Mouse (Mus musculus) spleen, embryonic (tissue): ENCODE data around the gene Sh3d21.
"Not testable (repeated sequence)": the region's sequence is repeated elsewhere in the genome, so short reads cannot be mapped to it uniquely, and the experiment has no call there.

Experiments
- CTCF ChIA-PET: fragments of 350-600 bp; sonication (Branson Sonifier 250); formaldehyde crosslinking; loops from one replicate; lab custom pipeline; 2022; lab: Charles Lee

Gene Sh3d21

DNA sequence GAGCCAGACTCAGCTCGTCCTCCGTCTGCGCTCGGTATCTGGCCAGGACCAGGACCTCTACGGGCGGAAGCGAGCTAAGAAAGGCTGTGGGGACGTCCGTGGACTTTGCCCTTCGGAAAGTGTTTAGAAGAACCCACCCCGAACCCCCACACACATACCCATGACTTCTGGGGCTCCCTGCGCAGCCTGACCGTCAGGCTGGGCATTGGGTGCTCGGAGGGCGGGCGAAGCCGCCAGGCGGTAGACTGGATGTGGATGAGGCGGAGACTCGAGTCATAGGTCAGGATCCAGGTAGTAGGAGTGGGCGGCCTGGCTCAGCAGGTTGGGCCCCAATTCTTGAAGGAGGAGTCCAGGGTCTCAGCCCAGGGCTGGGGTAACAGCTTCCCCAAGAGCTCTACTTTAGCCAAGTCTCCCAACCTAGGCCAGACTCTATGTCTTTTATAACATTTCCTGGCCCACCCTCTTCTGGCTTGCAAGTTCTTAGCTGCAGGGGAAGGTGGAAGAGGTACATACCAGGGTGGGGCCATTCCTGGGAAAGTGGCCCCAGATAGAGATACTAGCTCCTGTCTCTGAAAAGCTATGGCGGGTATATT lies at the start of gene Sh3d21:
Gene Sh3d21 (minus strand): TSS at position 425 of the 593 bp plus-strand sequence.
- CTCF ChIA-PET: interaction anchor here (0.6 to 1.0 kb wide), 3 partner anchors 20 to 391 kb away, joined by 3 to 7 read pairs (median 4); no protein-coding TSS in a partner anchor

GRCm38 (mm10) chr4:126207081-126207480 lies 43.8 kb upstream of the Sh3d21 start:
- CTCF ChIA-PET: no interaction called here

DNA sequence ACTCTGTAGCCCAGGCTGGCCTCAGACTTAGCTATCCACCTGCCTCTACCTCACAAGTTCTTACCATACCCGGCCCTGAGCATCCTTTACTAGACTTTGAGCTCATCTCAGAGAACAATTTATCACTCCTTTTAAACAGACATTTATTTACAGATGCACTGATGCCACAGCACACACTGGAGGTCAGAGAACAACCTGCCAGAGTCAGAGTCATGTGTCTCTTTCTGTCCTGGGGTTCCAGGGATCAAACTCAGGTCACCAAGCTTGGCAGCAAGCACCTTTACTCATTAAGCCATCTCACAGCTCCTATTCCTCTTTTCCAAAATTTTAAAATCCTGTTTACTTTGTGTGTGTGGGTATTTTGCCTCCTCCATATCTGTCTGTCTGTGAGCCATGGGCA lies 42.1 kb upstream of the Sh3d21 start:
- CTCF ChIA-PET: interaction anchor here (0.9 kb wide), 1 partner anchor 24 kb away, joined by 3 read pairs; no protein-coding TSS in a partner anchor

GRCm38 (mm10) chr4:126204661-126205230 lies 41.5 kb upstream of the Sh3d21 start:
- CTCF ChIA-PET: interaction anchor here (0.9 kb wide), 1 partner anchor 23 kb away, joined by 3 read pairs; no protein-coding TSS in a partner anchor

GRCm38 (mm10) chr4:126204016-126204415 lies 40.7 kb upstream of the Sh3d21 start:
- CTCF ChIA-PET: interaction anchor here (0.6 to 1.1 kb wide), 3 partner anchors 41 to 142 kb away, joined by 3 read pairs; partner anchors contain the start of gene Sh3d21

DNA sequence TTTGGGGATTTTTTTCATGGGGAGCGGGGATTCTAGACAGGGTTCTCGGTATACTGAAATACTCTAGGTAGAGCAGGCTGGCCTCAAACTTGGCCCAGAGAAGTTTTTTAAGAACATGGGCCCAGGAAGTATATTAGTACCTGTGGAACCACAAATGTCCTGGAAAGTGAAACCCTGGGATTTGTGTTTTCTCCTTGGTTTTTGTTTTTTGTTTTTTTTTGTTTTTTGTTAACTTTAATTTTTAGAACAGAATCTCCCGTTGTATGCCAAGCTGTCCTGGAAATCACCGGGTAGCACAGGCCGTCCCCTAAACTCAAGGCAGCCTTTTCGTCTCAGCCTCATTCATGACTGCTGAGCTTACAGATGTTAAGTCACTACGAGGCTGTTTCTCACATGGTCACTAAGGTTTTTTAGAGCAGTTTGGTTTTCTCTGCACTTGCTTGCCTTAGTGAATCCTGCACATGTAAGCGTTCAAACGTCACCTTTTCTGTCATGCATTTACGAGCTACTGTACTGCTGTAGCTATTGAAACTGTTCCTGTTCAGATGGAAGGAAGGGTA lies 40.1 kb upstream of the Sh3d21 start:
- CTCF ChIA-PET: interaction anchor here (0.6 to 1.1 kb wide), 3 partner anchors 40 to 143 kb away, joined by 3 read pairs; partner anchors contain the start of gene Sh3d21

- CTCF ChIA-PET: no interaction called here
Observed at GRCm38 (mm10) chr4:126202303-126203181, 39.3 kb upstream of the Sh3d21 start, which contains the start of gene Thrap3. Gene Thrap3, minus strand, starts transcription at chr4:126202760.

- CTCF ChIA-PET: interaction anchor here (0.6 to 0.8 kb wide), 5 partner anchors 12 to 1116 kb away, joined by 3 to 18 read pairs (median 3); no protein-coding TSS in a partner anchor
Observed at GRCm38 (mm10) chr4:126201514-126202302, 38.4 kb upstream of the Sh3d21 start.

GRCm38 (mm10) chr4:126200656-126201055 lies 37.4 kb upstream of the Sh3d21 start:
- CTCF ChIA-PET: interaction anchor here (0.8 kb wide), 1 partner anchor 34 kb away, joined by 3 read pairs; no protein-coding TSS in a partner anchor

DNA sequence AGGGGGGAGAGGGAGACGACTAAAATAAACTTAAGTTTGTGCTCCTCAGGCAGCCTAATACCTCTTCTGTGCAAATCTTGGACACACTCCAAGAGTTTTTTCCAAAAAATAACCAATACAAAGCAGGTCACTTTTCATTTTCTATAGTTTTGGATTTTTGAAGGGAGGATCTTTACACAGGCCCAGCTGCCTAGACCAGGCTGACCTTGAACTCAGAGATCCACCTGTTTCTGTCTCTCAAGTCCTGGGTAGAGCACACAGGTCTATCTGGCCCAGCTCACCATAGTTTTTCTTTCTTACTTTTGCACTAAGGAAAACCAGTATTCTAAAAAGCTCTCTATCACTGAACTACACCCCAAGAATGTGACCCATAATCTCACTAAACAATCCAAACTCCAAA lies 36.7 kb upstream of the Sh3d21 start:
- CTCF ChIA-PET: no interaction called here

DNA sequence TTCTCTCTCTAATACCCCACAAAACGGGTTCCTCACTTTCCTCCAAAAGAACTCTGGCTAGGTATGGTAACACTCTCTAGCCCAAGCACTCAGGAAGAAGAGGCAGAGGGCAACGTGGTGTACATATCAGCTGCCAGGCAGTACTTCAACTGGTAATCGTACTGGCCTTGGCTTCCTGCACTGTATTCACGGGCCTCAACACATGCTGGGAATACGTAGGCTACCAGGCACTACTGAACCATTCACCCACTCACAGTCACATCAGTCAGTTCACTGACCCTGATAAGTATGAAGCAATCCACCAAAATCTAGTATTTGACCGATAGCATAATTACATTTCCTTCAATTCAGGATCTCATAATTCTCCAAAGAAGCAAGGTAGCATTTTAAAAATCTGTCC lies 36.3 kb upstream of the Sh3d21 start:
- CTCF ChIA-PET: no interaction called here

DNA sequence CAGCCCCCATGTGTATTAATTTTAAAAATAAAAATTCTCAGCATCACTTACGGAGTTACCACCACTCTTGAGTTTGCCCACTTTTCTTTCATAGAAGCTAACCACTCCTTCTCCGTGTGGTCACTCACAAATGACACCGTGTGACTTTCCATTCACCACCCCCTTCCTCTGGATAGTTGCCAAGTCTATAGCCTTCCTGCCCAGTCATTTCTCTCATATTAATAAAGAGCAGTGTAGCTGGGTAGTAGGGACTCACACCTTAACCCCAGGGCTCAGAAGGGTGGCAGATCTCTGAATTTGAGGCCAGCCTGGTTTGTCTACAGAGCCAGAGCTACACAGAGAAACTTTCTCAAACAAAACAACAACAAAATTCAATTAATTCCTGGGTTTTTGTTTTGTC lies 34.2 kb upstream of the Sh3d21 start:
- CTCF ChIA-PET: no interaction called here

DNA sequence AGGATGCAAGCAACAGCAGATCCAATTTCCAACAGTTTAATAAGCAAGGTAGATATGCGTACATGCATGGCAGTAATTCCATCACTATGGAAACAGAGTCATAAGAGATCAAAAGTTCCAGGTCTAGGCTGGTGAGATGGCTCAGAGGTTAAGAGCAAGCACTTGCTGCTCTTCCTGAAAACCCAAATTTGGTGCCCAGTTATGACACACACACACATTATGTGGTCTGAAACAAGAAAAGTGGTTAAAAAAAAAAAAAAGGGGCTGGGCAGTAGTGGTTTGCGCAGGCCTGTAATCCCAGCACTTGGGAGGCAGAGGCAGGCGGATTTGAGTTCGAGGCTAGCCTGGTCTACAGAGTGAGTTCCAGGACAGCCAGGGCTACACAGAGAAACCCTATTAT lies 31.6 kb upstream of the Sh3d21 start:
- CTCF ChIA-PET: interaction anchor here (0.7 kb wide), 1 partner anchor 43 kb away, joined by 6 read pairs; no protein-coding TSS in a partner anchor

DNA sequence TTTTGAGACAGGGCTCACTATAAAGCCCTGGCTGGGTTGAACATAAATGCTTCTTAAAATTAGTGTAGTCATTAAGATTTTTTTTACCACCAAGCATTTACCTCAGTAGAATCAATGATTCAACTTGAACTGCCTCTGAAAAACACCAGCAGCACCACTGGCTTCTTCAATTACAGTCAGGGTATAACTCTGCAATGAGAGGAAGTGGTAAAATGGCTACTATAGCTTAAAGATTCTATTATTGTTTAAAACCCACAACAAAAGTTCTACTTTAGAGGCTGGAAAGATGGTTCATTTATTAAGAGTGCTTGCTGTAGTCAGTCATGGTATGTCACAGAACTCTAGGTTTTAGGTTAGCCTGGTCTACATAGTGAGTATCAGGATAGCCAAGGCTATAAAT lies 30.9 kb upstream of the Sh3d21 start:
- CTCF ChIA-PET: interaction anchor here (0.7 kb wide), 1 partner anchor 43 kb away, joined by 6 read pairs; no protein-coding TSS in a partner anchor

DNA sequence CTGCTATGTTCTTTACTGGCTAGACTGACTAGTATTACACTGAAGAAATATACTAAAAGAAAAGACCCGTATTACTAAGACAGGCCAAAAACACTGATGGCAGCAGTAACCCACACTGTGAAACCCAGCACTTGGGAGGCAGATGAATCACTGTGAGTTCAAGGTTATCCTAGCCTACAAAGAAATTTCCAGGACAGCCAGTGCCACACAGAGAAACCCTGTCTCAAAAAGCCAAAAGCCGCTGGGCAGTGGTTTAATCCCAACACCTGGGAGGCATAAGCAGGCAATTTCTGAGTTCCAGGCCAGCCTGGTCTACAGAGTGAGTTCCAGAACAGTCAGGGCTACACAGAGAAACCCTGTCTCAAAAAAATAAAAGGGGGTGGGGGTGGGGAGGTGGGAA lies 27.3 kb upstream of the Sh3d21 start:
- CTCF ChIA-PET: no interaction called here

- CTCF ChIA-PET: no interaction called here
Observed at GRCm38 (mm10) chr4:126187096-126187495, 23.8 kb upstream of the Sh3d21 start.

- CTCF ChIA-PET: interaction anchor here (0.6 to 1.0 kb wide), 4 partner anchors 20 to 1267 kb away, joined by 3 to 11 read pairs (median 6); partner anchors contain the start of gene Sh3d21
Observed at GRCm38 (mm10) chr4:126183034-126183433, 19.7 kb upstream of the Sh3d21 start.

GRCm38 (mm10) chr4:126181170-126181957 lies 18.1 kb upstream of the Sh3d21 start:
- CTCF ChIA-PET: interaction anchor here (0.7 to 1.0 kb wide), 3 partner anchors 24 to 81 kb away, joined by 3 to 8 read pairs (median 4); partner anchors contain the start of gene Trappc3

GRCm38 (mm10) chr4:126175980-126176379 lies 12.7 kb upstream of the Sh3d21 start:
- CTCF ChIA-PET: not testable (repeated sequence)
